Mouse (Mus musculus): ENCODE measurements around the gene Csta1. TPM values are rescaled to one million over a fixed set of nuclear protein-coding genes. Genes with fewer than 3 reads are reported as not detected.
"Not testable (repeated sequence)": the region's sequence is repeated elsewhere in the genome, so short reads cannot be mapped to it uniquely, and the experiment has no call there.

The Csta1 gene
- total and polyA plus RNA-seq, 3 experiments, result not detected

DNA sequence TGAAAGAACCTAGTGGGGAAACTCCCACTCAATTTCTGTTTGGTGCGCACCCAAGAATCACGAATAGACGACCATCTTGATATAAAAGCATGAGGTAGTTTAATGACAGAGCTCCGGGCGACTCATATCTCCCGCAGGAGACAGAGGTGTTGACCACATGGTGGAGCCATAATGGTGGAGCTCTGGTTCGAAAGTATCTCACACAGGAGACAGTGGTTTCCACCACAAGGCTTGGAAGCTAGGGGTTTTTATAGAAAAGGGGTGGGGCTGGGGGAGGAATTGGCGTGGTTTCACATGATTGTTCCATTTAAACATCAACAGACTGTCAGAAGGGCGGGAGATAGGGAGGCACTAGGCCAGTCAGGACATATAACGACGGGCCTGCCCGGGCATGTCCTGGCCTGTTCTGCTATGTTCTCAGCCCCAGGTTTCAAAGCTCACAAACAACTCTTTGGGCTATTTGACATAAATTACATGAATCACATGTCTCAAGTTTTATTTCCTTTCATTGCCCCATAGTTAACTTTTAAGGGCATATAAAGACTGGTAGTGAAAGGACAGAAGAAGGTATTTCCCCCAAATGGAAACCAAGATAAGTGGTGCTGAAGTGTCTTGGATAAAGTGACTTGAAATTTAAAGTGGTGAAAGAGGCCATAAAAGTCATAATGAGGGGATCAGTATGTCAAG, 33.1 kb downstream of the Csta1 start:
- H3K79me2 ChIP-seq (replicated peaks; ENCODE audit: control insufficient read depth, extremely low read depth, insufficient read depth, poor library complexity, severe bottlenecking); H3K4me2 ChIP-seq (ENCODE audit: insufficient read depth, low read depth, poor library complexity, severe bottlenecking); H3K9ac ChIP-seq (ENCODE audit: insufficient read depth, low read depth); dilution Hi-C loops (cut with MboI; ENCODE audit: extremely low pct_ligation_motif_present, extremely low pct_unique_long_range_greater_than_20kb, low sequenced_read_pairs); H3K27ac ChIP-seq (ENCODE audit: insufficient read depth, low read depth); H3K27me3 ChIP-seq (replicated peaks); in situ Hi-C loops (cut with MboI; ENCODE audit: low pct_ligation_motif_present, low pct_unique_long_range_greater_than_20kb, low sequenced_read_pairs); H3K4me3 ChIP-seq (replicated peaks in 1 of 3; ENCODE audit: low read depth in 2 of 3, low read length in 2 of 3, poor library complexity in 1 of 3); H3K9me3 ChIP-seq (replicated peaks; ENCODE audit: low read length): not testable (repeated sequence)
- peak; percentile 27 for DNase-seq (ENCODE audit: extremely low read depth)
- TF ChIP-seq CHD1 (IDR thresholded peaks at IDR 0.05; ENCODE audit: low read depth, low read length), result peak; percentile 94; the same call in 1 of the 2 replicates
- TF ChIP-seq TBP (conservative IDR thresholded peaks at IDR 0.05; ENCODE audit: low read depth, low read length), result peak; percentile 57; the same call in 1 of the 2 replicates
- TF ChIP-seq POLR2A (IDR thresholded peaks at IDR 0.05; ENCODE audit: low read depth, low read length), result peak; percentile 55
- TF ChIP-seq EP300 (IDR thresholded peaks at IDR 0.05; ENCODE audit: low read length), result peak; percentile 28; the same call in 1 of the 2 replicates
- 0 out of 2 replicates have a peak, but pooled peaks have one; percentile 17 for TF ChIP-seq MAZ (IDR thresholded peaks at IDR 0.05; ENCODE audit: low read depth, low read length)
- Histone ChIP-seq H3K4me1 (ENCODE audit: control insufficient read depth in 1 of 2, insufficient read depth in 2 of 2) (peaks cover 0 to 12% of the 10 kb centered on the region in 2 experiments; a peak in 1 of 4 replicates), H3K36me3 (replicated peaks in 1 of 2; ENCODE audit: control insufficient read depth in 1 of 2, insufficient read depth in 1 of 2, low read length in 1 of 2) (peaks cover 2 to 15% of the 10 kb centered on the region in 2 experiments)

GRCm38 (mm10) chr16:36094079-36094478, 37.0 kb downstream of the Csta1 start:
- no peak overlapping the region for H3K4me3 ChIP-seq (replicated peaks in 1 of 3; ENCODE audit: low read depth in 2 of 3, low read length in 2 of 3, poor library complexity in 1 of 3)
- in situ Hi-C loops (cut with MboI; ENCODE audit: low pct_ligation_motif_present, low pct_unique_long_range_greater_than_20kb, low sequenced_read_pairs) (no loop called here), dilution Hi-C loops (cut with MboI; ENCODE audit: extremely low pct_ligation_motif_present, extremely low pct_unique_long_range_greater_than_20kb, low sequenced_read_pairs) (no loop called here)
- peaks cover 25 to 51% of the 10 kb centered on the region in 2 experiments for H3K36me3 ChIP-seq (replicated peaks in 1 of 2; ENCODE audit: control insufficient read depth in 1 of 2, insufficient read depth in 1 of 2, low read length in 1 of 2)
- H3K27me3 ChIP-seq (replicated peaks), result no peaks in the 10 kb centered on the region
- H3K27ac ChIP-seq (ENCODE audit: insufficient read depth, low read depth), result no peak overlapping the region
- H3K4me2 ChIP-seq (ENCODE audit: insufficient read depth, low read depth, poor library complexity, severe bottlenecking), result no peak overlapping the region
- DNase-seq (ENCODE audit: extremely low read depth), result no peak
- H3K9ac ChIP-seq (ENCODE audit: insufficient read depth, low read depth), result no peak overlapping the region
- H3K9me3 ChIP-seq (replicated peaks; ENCODE audit: low read length), result no peaks in the 10 kb centered on the region
- TF ChIP-seq POLR2A (IDR thresholded peaks at IDR 0.05; ENCODE audit: low read depth, low read length) (no peak), E2F4 (IDR thresholded peaks at IDR 0.05; ENCODE audit: insufficient replicate concordance, low read depth, low read length) (no peak), ZMIZ1 (IDR thresholded peaks at IDR 0.05; ENCODE audit: low read depth, low read length) (no peak), MYC (IDR thresholded peaks at IDR 0.05; ENCODE audit: low read depth, low read length) (no peak), ETS1 (conservative IDR thresholded peaks at IDR 0.05; ENCODE audit: low read depth, low read length) (no peak), MEF2A (IDR thresholded peaks at IDR 0.05; ENCODE audit: borderline replicate concordance, low read depth, low read length) (no peak), USF2 (conservative IDR thresholded peaks at IDR 0.05; ENCODE audit: low read depth, low read length) (no peak), JUND (conservative IDR thresholded peaks at IDR 0.05; ENCODE audit: low read depth, low read length) (no peak), NRF1 (IDR thresholded peaks at IDR 0.05; ENCODE audit: low read depth, low read length) (no peak), KAT2A (IDR thresholded peaks at IDR 0.05; ENCODE audit: insufficient replicate concordance, low read length) (no peak), CHD2 (IDR thresholded peaks at IDR 0.05; ENCODE audit: low read length) (no peak), SMC3 (IDR thresholded peaks at IDR 0.05; ENCODE audit: low read depth, low read length) (no peak)
- peaks cover 0 to 12% of the 10 kb centered on the region in 2 experiments; a peak in 1 of 4 replicates for H3K4me1 ChIP-seq (ENCODE audit: control insufficient read depth in 1 of 2, insufficient read depth in 2 of 2)
- no peaks in the 10 kb centered on the region for H3K79me2 ChIP-seq (replicated peaks; ENCODE audit: control insufficient read depth, extremely low read depth, insufficient read depth, poor library complexity, severe bottlenecking)

Data from CH12.LX (cell line).